Mouse (Mus musculus) small intestine, adult 2 months (tissue): ENCODE data around the gene Pcgf6. TPM values are rescaled to one million over a fixed set of nuclear protein-coding genes. Genes with fewer than 3 reads are reported as not detected.
A peak's percentile ranks its signal among the peaks of the same experiment; 100 is the strongest.

Experiments
- H3K27ac ChIP-seq: fragments of 200-500 bp; 2 replicates; pipeline ENCODE4 v1.5.1; 2012; ENCODE audit warnings: low read depth, low read length, control low read depth, inconsistent platforms; ENCODE audit not compliant: insufficient read depth
- H3K27me3 ChIP-seq: fragments of 200-500 bp; 2 replicates; pipeline ENCODE4 v1.6.1; 2012; ENCODE audit warnings: mild to moderate bottlenecking, moderate library complexity, low read length, inconsistent platforms; ENCODE audit not compliant: control insufficient read depth, insufficient read depth
- H3K36me3 ChIP-seq: fragments of 200-500 bp; 2 replicates; pipeline ENCODE4 v1.6.1; 2012; ENCODE audit warnings: mild to moderate bottlenecking, low read length, control low read depth, inconsistent platforms; ENCODE audit not compliant: control insufficient read depth, insufficient read depth
- H3K4me1 ChIP-seq: fragments of 200-500 bp; 2 replicates; pipeline ENCODE4 v1.6.1; 2012; ENCODE audit warnings: low read length, inconsistent platforms, mixed read lengths; ENCODE audit not compliant: control insufficient read depth, insufficient read depth, insufficient read length
- H3K4me3 ChIP-seq: fragments of 200-500 bp; 2 replicates; pipeline ENCODE4 v1.5.1; 2012; ENCODE audit warnings: low read depth, mild to moderate bottlenecking, control low read depth, inconsistent platforms, low read length, moderate library complexity
- CTCF ChIP-seq: fragments of 200-500 bp; IDR thresholded peaks from 2 replicates; pipeline ENCODE4 v1.5.1; 2012; ENCODE audit warnings: low read depth, mild to moderate bottlenecking, control low read depth, inconsistent platforms, low read length, moderate library complexity, mixed read lengths; ENCODE audit not compliant: insufficient replicate concordance, insufficient read length; ENCODE audit errors: extremely low read depth
- POLR2A ChIP-seq: fragments of 200-500 bp; IDR thresholded peaks from 2 replicates; pipeline ENCODE4 v1.6.1; 2012; ENCODE audit warnings: low read depth, mild to moderate bottlenecking, control low read depth, inconsistent platforms, low read length, moderate library complexity
- WGBS: fragments of 180-500 bp; shearing (Covaris S2); methylation state at CpG from one replicate; pipeline ENCODE4 v1.1.7; 2018; 5-methylcytosine and 5-hydroxymethylcytosine counted together
- polyA plus RNA-seq: library from polyadenylated mRNA; depleted of rRNA; stranded (reverse); fragments of >200 nt; gene quantifications from 2 replicates; pipeline ENCODE4 v1.2.3, GENCODE M21; 2012; rRNA removed

The Pcgf6 gene
- polyA plus RNA-seq, 1 experiment: 4.4 TPM

DNA sequence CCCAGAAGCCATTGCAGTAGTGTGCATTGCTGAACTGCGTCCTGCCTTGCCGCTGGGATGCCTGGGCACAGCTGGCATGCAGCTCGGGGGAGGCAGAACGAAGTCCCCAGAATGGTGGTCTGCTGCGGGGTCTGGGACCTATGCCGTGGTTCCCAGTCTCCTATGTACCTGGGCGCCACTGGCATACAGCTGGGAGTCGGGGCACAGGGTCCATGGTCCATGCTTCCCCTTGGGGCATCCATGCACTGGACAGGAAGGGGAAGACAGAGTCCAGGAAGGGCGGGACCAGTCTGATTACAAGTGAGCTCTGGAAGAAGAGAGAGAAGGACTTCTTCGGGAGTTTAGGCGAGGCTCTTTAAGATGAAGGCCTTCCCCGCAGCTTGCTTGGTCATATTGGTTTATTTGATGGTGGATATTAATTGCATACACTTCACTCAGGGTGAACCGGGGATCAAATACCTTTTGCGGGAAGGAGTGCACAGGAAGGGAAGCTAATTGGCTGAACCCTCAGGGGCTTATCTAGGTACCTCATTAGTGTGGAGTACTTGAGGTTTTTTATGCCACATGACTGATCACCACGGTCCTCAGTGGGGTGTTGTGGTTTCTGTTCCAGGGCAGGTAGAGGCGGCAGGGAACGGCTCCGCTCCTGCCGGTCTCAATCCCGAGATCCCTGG, 61.1 kb downstream of the Pcgf6 start:
- TF ChIP-seq POLR2A (no peak), CTCF (no peak)
- Histone ChIP-seq H3K36me3 (no peaks in the 10 kb centered on the region), H3K27ac (no peak overlapping the region), H3K27me3 (no peaks in the 10 kb centered on the region), H3K4me1 (peaks cover 19% of the 10 kb centered on the region), H3K4me3 (no peak overlapping the region)
- WGBS: 45% methylated on average over 20 of the region's 20 CpGs

DNA sequence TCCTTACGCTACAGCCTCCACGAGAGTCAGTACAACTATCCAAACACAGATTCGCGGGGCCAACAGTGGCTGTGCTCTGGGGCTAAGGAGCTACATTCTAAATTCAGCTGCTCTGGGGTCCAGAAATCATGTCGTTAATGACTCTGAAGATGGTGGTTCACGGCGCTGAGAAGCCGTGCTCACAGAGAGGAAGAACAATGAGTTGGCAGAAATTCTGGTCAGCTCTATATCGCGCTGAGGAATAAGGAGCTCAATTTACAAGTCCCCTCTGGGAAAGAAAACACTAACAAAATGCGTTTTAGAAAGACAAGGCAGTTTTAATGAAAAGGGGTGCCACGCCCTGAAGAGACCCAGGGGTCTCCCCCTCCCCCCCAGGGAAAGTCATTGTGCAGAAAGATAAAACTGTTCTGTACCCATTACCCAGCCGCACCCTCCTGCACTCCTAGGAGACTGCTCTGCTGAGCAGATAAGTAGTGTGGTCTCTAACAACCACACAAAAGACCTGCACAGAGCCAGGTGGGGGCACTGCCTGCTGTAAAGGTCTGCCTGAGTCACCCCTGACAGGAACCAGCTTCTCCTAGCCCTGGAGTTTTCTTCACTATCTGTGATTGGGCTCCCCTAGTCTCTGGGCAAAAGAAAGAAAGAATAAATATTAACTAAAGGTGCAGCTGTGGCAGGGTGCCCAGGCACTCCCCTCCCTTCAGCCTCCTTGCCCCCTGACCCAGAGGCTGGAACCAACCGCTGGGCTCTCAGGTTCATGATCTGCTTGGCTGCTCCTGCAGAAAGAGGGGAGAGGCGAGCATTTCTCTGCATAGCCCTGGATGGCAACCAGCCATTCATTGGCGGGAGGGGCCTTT, 62.2 kb downstream of the Pcgf6 start:
- no peaks in the 10 kb centered on the region for H3K36me3 ChIP-seq
- 18% methylated on average over 16 of the region's 16 CpGs for WGBS
- H3K4me1 ChIP-seq: peaks cover 26% of the 10 kb centered on the region
- H3K27me3 ChIP-seq: no peaks in the 10 kb centered on the region
- TF ChIP-seq POLR2A: no peak
- no peak for TF ChIP-seq CTCF
- H3K4me3 ChIP-seq: peak overlapping the region; percentile 23; the same call in 1 of the 2 replicates
- H3K27ac ChIP-seq: peak overlapping the region; percentile 66

DNA sequence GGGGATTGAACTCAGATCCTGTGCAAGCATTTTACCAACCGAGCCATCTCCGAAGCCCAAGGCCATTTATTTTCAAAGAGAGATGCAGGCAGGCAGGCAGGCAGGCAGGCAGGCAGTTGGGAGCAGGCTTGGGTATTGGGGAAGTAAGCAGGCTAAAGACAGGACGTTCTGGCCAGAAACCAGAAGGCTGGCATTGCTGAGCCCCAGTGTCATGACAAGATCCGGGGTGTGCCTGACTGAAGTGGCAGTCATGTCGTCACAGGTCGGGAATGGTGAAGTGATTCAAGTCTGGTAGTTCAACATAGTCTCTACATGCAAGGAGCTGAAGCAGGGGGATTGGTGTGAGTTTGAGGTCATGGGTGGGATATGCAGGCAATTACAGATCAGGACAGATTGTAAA, 63.1 kb downstream of the Pcgf6 start:
- WGBS: 39% methylated on average over 6 of the region's 6 CpGs
- Histone ChIP-seq H3K4me1 (peaks cover 29% of the 10 kb centered on the region), H3K36me3 (no peaks in the 10 kb centered on the region), H3K27ac (no peak overlapping the region), H3K4me3 (no peak overlapping the region), H3K27me3 (no peaks in the 10 kb centered on the region)
- TF ChIP-seq POLR2A (no peak), CTCF (no peak)

DNA sequence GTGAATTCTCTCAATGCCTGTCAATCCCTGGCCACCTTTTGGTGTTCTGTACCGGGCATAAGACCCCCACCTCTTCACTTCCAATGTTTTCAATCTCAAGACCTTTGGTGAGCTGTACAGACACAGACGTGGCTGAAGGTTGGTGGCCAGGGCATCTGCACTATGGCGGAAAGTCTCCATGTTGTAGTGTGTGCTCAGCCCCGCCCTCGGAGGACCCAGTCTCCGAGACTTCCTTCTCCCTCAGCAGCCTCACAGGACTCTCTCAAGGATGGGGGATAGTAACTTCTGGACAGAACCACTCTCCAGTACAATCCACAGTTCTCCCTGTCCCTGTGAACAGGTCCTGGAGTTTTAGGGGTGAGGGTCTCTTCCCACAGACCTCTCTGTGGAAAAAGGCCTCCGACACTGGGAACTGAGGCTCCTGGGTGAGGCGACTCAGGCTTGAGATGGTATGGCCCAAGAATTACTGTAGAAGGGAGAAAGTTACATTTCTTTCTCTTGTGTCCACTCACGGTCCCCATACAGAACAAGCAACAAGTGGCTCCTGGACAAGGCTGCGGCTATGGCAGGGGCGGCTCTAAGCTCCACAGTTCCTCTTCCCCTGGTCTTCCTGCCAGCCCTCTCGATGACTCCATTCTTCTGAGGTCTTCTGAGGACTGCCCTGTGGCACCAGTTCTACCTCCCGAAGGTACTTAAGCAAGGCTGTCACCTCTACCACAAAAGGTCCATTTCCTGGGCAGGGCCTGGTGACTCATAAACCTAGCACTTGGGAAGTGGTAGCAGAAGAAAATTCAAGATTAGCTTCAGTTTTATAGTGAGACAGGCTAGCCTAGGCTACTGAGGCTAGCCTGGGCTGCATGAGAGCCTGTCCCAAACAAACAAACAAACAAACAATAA, 65.7 kb downstream of the Pcgf6 start:
- H3K27me3 ChIP-seq: no peaks in the 10 kb centered on the region
- H3K4me1 ChIP-seq: peaks cover 31% of the 10 kb centered on the region
- 63% methylated on average over 13 of the region's 13 CpGs for WGBS
- H3K36me3 ChIP-seq: no peaks in the 10 kb centered on the region
- TF ChIP-seq CTCF: no peak
- TF ChIP-seq POLR2A: no peak
- no peak overlapping the region for H3K4me3 ChIP-seq
- H3K27ac ChIP-seq: no peak overlapping the region

DNA sequence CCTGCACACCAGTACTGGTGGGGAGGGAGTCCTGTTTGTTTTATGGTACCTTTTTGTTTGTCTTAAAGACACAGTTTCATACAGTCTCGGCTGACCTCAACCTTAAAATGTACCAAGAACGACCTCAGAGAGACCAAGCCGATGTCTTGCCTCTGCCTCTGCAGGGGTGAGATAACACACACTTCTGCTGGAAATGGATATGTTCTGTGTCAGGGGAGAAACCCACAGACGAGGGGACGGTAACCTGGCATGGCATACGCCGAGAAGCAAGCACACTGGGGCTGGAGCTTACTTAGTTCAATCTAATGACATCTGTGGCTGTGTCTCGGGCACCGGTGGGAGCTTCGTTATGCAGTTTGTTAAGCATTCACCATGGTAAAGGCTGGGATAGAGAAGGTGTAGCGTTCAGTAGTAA, 66.7 kb downstream of the Pcgf6 start:
- Histone ChIP-seq H3K27ac (no peak overlapping the region), H3K4me1 (peaks cover 32% of the 10 kb centered on the region), H3K4me3 (no peak overlapping the region), H3K27me3 (no peaks in the 10 kb centered on the region), H3K36me3 (no peaks in the 10 kb centered on the region)
- WGBS: 14% methylated on average over 10 of the region's 11 CpGs
- TF ChIP-seq POLR2A (no peak), CTCF (no peak)

Other genes with a start within 250 kb of the Pcgf6 start
- 0.39 and 0.53 TPM in 2 replicates for gene Ina, start 36.2 kb downstream of the Pcgf6 start, polyA plus RNA-seq
- 4.4 and 6.1 TPM in 2 replicates for gene Nt5c2, start 35.8 kb downstream of the Pcgf6 start, polyA plus RNA-seq
- 2.1 and 3.2 TPM in 2 replicates for gene Taf5, start 16.8 kb upstream of the Pcgf6 start, polyA plus RNA-seq
- 17.8 and 34.7 TPM in 2 replicates for gene Usmg5, start 39.7 kb upstream of the Pcgf6 start, polyA plus RNA-seq
- gene Pdcd11, start 39.9 kb upstream of the Pcgf6 start, polyA plus RNA-seq: 2.8 and 4.3 TPM in 2 replicates
- gene Calhm2, start 87.4 kb upstream of the Pcgf6 start, polyA plus RNA-seq: 3.6 and 6.1 TPM in 2 replicates
- not detected in 2 replicates for gene Calhm1, start 93.3 kb upstream of the Pcgf6 start, polyA plus RNA-seq
- 0.27 TPM in 1 of 2 replicates, not detected in the other for gene Calhm3, start 106.9 kb upstream of the Pcgf6 start, polyA plus RNA-seq
- 2.8 and 6.7 TPM in 2 replicates for gene Neurl1a, start 127.9 kb upstream of the Pcgf6 start, polyA plus RNA-seq